Mouse (Mus musculus): ENCODE results near the gene Ppp2r3d. TPM values are rescaled to one million over a fixed set of nuclear protein-coding genes. Genes with fewer than 3 reads are reported as not detected.
"Not testable (repeated sequence)": the region's sequence is repeated elsewhere in the genome, so short reads cannot be mapped to it uniquely, and the experiment has no call there.

Gene Ppp2r3d
- polyA plus RNA-seq (2012), result 213 and 258 TPM in 2 replicates

DNA sequence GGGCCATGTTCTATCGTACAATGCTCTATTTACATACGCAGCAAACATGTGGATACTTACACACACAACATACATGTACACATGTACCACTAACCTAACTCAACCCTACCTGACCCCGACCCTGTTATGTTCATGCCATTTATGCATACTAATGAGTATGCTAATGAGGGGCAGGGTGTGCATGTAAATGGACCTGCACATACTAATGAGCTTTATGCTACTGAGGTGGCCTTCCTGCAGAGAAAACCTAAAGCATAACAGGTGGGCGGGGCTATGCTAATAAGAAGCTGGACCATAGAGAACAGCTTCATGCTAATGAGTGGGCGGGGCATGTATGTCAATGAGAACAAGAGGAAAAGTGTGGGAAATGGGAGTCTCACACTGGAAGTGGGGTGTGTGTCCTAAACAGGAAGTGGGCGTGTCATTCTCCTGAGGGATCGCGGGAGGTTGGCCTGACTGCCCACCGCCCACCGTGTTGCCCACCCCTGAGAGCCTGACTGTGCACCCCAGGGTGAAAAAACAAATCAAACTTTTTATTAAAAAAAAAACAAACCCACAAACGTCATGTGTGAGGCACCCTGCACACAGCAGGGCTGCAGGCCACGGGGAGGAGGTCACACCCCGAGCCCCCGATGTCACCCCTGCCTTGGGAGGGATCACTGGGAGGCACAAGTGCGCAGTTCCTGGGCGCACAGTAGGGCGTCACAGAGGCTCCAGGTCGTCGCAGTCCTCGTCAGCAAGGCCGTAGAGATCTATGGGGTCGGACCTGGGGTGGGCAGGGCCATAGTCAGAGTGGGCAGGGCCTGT is at the start of gene Ppp2r3d:
TSS of gene Ppp2r3d (minus strand) at position 803 of the 807 bp plus-strand sequence.
- no peak for TF ChIP-seq GATA1 (IDR thresholded peaks at IDR 0.05; ENCODE audit: low read length)

DNA sequence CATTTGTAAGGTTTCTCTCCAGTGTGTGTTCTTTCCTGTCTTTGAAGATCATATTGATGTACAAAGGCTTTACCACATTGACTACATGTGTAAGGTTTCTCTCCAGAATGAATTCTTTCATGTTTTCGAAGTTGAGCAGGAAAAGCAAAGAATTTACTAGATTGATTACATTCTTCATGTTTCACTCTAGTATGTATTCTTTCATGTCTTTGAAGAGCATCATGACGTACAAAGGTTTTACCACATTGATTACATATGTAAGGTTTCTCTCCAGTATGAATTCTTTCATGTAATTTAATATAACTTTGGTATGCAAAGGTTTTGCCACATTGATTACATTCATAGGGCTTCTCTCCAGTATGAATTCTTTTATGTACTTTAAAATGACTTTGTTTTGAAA is 17.0 kb upstream of the Ppp2r3d start, which contains the start of gene Gm21836:
TSS of gene Gm21836 (minus strand) at position 101 of the 400 bp plus-strand sequence.
- not testable (repeated sequence) for TF ChIP-seq GATA1 (IDR thresholded peaks at IDR 0.05; ENCODE audit: low read length)

DNA sequence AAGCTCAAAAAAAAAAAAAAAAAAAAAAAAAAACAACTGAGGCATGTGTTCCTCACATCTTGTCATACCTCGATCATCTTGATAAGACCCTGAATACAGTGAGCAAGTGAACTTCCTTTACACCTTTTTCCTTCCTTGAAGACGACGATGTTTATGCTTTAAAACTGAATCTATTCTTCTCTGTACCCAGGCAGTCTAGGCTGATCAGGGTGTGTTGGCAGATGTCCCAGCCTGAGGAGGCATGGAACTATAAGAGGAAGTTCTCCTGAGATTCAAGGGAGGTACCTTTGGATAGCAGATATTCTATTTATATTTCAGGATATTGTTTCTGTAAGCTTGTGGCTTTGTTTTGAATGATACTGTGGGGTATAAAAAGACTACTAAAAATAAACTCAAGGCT is 1.4 kb upstream of the Ppp2r3d start:
- no peak for TF ChIP-seq GATA1 (IDR thresholded peaks at IDR 0.05; ENCODE audit: low read length)

DNA sequence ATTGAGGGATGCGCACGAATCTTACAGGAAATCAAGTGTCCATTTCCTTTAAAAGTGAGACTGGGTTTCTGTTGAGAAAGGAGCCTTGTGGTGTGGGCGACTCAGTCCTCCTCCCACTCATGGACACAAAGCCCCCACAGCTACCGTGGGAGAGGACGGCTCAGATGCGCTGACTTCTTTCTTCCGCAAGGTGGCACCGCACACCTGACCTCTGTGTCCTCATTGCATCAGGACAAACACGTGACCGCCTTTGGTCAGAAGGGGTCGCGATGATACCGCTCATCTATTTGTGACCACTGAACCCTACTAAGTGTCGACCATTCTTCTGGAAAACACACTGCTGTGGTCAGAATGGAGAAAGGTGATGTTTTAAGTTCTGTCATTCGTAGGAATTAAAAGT is 1.0 kb downstream of the Ppp2r3d start:
- no peak for TF ChIP-seq GATA1 (IDR thresholded peaks at IDR 0.05; ENCODE audit: low read length)

DNA sequence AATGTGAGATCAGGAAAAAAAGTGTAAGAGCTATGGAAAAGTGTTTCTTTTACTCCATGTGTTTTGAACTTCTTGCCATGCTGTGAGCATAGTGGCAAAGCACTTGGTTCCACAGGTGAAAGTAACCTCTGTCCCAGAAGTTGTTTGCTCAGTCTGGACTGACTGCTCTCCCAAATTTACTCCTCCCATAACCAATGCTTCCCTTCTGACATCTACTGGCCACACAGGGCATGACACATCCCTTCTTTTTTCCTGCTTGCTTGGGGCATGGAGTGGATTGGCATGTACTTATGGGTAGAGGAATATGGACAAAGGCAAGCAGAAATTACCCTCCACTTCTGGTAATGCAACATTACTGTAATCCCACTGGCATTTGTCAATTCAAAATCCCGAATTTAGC is 20.1 kb downstream of the Ppp2r3d start:
- TF ChIP-seq GATA1 (IDR thresholded peaks at IDR 0.05; ENCODE audit: low read length), result no peak

DNA sequence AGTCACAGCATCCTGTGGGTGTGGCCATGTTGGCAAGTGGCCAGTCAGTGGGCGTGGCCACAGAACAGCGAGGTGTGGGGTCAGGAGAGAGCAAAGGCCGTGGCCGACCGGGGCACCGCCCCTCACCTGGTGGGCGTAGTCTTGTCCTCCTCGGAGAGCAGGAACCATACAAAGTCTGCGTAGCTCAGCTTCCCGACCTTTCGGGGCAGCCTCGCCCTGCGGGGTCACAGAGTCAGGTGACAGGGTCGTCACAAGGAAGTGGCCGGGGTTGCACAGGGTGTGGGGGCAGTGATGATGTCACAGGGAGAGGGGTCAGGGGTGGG is 34.2 kb downstream of the Ppp2r3d start:
- TF ChIP-seq GATA1 (IDR thresholded peaks at IDR 0.05; ENCODE audit: low read length), result no peak

DNA sequence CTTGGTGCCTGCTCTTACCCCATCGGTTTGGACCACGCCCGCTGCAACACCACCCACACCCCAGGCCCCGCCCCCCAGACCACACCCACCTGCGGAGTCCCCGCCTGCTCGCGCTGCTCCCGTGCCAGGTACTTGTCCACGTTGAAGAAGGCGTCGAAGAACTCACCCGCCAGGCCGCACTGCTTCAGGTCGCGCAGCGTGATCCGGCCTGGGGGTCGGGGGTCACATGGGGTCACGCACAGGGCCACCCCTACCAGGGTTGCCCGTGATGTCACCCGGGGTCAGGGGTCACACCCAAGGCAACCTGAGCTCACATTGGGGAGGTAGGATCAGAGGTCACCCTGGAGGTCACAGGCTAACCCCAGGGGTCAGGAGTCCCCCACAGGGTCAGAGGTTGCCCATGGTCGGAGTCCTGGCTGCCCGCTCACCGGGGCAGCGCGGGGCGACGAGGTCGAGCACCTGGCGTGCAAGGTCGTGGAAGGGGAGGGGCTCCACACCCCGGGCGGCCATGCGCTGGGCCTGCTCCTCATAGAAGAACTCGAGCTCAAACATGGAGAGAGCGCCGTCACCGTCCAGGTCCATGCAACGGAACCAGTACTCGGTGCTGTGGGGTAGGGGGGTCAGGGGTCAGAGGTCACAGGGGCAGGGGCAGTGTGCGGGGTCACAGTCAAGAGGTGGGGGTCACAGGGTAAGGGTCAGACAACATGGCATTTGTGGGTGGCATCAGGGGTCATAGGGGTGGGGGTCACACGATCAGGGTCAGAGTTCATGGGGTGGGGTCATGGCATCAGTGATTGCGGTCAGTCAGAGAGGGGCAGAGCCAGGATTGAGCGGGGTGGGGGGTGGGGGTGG is 34.8 kb downstream of the Ppp2r3d start:
- TF ChIP-seq GATA1 (IDR thresholded peaks at IDR 0.05; ENCODE audit: low read length), result no peak

DNA sequence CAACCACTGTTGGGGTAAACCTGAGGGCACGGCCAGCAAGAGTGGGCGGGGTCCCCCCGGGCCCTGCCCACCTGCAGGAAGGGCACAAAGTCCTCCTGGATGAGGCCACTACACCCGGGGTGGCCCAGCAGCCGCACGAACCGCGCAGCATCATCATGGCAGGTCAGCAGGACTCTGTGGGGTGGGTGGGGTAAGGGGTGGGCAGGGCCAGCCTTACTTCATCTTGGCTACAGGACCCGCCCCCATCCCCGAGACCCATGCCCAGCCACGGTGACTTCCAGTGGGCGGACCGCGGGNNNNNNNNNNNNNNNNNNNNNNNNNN is 36.0 kb downstream of the Ppp2r3d start:
- no peak for TF ChIP-seq GATA1 (IDR thresholded peaks at IDR 0.05; ENCODE audit: low read length)

DNA sequence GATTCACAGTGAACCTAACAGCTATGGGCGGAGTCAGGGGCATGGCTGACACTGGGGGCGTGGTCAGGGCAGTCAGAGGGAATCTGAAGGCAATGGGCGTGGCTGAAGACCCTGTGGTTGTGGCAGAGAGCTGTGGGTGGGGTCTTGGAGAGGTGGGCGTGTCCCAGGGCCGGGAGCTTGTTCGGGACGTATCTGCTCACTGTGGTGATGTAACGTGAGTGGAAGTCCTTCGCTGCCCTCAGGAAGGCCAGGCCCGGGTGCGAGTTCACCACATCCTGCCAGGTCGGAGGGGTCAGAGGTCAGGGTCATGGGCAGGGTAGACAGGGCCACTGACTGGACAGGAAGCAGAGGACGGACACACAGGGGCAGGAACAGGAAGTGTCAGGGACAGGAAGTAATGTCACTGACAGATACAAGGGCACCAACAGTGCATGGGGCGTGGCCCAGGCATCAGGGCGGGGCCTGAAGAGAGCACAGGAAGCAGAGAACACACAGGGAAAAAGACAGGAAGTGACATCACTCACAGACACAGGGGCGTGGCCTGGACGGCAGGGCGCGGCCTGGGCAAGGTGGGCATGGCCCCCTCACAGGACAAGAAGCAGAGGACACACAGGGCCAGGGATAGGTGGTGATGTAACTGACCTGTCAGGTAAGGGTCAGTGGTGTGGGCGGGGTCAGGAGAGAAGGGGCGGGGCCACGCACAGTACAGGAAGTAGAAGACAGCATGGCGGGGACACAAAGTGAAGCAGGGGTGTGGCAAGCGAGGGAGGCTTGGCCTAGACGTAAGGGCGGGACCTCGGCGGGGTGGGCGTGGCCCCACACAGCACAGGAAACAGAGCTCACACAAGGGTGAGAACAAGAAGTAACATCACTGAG is 36.6 kb downstream of the Ppp2r3d start:
- TF ChIP-seq GATA1 (IDR thresholded peaks at IDR 0.05; ENCODE audit: low read length), result no peak

DNA sequence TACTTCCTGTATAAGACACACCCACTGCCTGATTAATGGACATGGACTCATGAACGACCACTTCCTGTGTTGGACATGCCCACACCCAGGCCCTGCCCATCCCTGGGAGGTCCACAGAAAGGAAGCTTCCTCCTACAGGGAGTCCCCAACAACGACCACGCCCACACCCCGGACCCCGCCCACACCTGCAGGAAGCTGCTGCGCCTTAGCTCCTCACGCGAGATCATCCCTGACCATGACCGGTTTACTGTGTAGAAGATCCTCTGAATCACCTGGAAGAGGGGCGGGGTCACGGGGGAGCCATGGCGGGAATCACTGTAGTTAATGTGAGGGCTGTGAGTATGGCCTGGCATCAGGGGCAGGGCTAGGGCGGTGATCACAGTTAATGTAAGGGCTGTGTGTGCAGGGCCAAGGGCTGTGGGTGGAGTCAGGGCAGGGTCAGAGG is 37.3 kb downstream of the Ppp2r3d start:
- TF ChIP-seq GATA1 (IDR thresholded peaks at IDR 0.05; ENCODE audit: low read length), result no peak

DNA sequence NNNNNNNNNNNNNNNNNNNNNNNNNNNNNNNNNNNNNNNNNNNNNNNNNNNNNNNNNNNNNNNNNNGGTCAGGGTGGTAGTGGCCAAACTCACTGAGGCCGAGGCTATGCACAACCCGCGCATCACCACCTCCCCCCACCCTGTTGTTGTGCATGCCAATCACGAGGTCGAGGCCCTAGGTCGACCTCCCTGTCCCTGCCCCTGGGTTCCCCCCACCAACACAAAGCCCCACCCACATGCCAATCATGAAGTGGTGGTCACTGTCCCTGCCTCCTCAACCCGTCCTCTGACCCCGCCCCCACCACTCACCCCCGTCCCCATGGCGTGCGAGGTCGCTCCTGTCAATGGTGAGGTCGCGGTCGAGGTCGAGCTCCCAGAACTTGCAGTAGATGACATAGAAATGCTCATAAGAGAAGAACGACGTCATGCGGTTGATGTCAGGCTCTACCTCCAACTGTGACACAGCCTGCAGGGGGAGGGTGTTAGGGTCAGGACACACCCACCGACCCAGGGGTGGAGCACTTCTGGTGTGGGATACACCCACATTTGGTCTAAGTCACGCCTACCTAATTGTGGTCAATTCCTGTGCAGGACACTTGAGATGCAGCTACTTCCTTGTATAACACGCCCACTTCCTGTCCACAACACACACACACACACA is 37.9 kb downstream of the Ppp2r3d start:
- TF ChIP-seq GATA1 (IDR thresholded peaks at IDR 0.05; ENCODE audit: low read length), result no peak

DNA sequence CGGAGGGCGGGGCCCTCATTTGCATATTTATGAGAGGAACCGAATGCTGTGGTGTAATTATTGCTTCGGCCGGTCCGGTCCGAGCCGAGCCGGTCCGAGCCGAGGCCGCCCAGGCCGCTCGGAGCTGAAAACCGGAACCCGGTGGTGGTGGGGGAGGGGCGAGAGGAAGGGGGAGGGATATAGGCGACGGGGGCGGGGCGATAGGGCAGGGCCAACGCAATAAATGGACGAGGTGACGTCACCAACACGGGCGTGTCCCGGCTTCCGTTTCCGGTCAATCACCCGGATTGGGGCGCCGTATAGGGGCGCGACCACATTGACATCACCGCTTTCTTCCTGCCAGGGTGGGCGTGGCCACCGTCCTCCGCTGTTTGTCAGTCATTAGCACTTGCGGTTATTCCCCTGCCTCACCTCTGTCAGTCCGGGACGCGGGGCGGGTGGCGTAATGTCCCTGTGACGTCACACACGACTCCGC is 51.2 kb downstream of the Ppp2r3d start:
- no peak for TF ChIP-seq GATA1 (IDR thresholded peaks at IDR 0.05; ENCODE audit: low read length)

DNA sequence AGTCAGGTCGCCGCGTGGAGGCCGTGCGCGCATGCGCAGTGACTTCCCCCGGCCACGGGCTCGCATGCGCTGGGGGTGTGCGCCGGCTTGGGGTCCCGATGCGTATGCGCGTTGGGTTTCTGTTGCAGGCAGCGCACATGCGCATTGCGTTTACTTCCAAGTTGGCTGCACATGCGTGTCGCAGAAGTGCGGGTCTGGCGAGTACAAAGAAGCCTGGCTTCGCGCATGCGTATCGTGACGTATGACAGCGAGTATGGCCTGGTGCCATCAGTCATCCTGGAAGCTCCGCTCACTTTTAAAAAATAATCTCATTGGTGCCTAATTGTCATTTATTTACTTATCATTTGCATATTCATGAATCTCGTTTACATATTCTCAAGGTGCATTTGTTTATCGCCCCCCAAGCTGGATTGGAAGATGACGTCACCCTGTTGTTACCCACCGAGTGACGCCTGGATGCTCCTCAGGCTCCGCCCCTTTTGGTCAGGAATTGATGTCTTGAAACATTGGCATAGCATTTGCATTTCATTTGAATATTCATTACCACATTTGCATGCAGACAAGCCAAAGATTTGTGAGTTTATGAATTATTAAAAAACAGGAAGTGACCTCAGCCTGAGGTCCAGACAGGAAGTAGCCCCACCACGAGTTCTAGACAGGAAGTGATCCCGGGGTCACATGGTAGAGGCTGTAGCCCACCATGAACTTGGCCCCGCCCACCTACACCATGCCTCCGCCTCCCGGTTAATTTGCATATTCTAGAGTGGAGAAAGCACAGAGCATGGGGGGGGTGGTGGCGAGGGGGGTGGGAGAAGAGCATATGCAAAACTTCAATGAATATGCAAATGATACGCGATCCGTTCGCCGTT is 51.9 kb downstream of the Ppp2r3d start:
- no peak for TF ChIP-seq GATA1 (IDR thresholded peaks at IDR 0.05; ENCODE audit: low read length)

DNA sequence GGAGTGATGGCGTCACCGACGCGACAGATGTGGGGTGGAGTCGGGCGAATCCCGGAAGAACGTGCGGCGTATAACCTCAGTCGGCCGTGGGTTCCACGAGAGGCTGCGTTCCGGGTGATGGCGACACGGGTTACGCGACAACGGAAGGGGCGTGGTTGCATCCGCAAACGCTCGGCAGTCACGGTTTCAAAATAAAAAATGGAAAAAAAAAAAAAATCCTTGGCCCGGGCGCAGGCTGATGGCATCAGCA is 52.5 kb downstream of the Ppp2r3d start:
- TF ChIP-seq GATA1 (IDR thresholded peaks at IDR 0.05; ENCODE audit: low read length), result no peak
